In genomic region chr4:122996221-122996617, GRCm38 (mm10) we compare ENCODE assay signal across 8 mouse cellular contexts. TPM values are rescaled to one million over a fixed set of nuclear protein-coding genes. Genes with fewer than 3 reads are reported as not detected.
DNase-seq lines count a peak whose midpoint lies in the region; ATAC-seq and TF ChIP-seq lines count a peak whose summit lies in the region.

No protein-coding gene starts in this region.

- intact Hi-C loops in heart, postnatal 25 days (cut with DNase I): no loop called here

- H3K27me3 ChIP-seq in limb, embryonic 15.5 days: no peaks in the 10 kb centered on the region; the same call in 1 of the 2 replicates
- H3K27me3 ChIP-seq in myocyte (ENCODE audit: control insufficient read depth, insufficient read depth, insufficient read length): no peaks in the 10 kb centered on the region

- no peaks in the 10 kb centered on the region for H3K36me3 ChIP-seq in limb, embryonic 15.5 days
- H3K36me3 ChIP-seq in myocyte (ENCODE audit: control insufficient read depth, insufficient read depth): no peaks in the 10 kb centered on the region

- peak overlapping the region; percentile 84 for H3K27ac ChIP-seq in limb, embryonic 15.5 days

- H3K9me3 ChIP-seq in limb, embryonic 15.5 days: no peaks in the 10 kb centered on the region

- peaks cover 31% of the 10 kb centered on the region for H3K4me1 ChIP-seq in limb, embryonic 15.5 days

- peak overlapping the region; percentile 83 for H3ac ChIP-seq in myocyte (ENCODE audit: control insufficient read depth, insufficient read length)

- H3K4me2 ChIP-seq in limb, embryonic 15.5 days: peak overlapping the region; percentile 97
- H3K4me2 ChIP-seq in myocyte (ENCODE audit: low read depth): peak overlapping the region; percentile 92

- H3K79me2 ChIP-seq in myocyte (ENCODE audit: control insufficient read depth, insufficient read depth): peaks cover 15% of the 10 kb centered on the region

- 0% methylated on average over 31 of the region's 32 CpGs for WGBS in limb, embryonic 15.5 days

- DNase-seq in adrenal gland, adult (ENCODE audit: inconsistent age in 2 of 2, low spot score in 1 of 2): peak; percentile 34 to 79
- no peak for DNase-seq in adrenal gland, adult 8-10 months
- DNase-seq in ovary, adult 18-20 months (ENCODE audit: low spot score): peak; percentile 19
- DNase-seq in ovary, postnatal 14 days (ENCODE audit: low spot score): no peak
- peak; percentile 3 for DNase-seq in heart, postnatal 25 days (ENCODE audit: low spot score)

- peak; percentile 2 for TF ChIP-seq POLR2A in myocyte (IDR thresholded peaks at IDR 0.05; ENCODE audit: insufficient read length, low read depth)

- H3K4me3 ChIP-seq in limb, embryonic 15.5 days: peak overlapping the region; percentile 76
- H3K4me3 ChIP-seq in myocyte: peak overlapping the region; percentile 43

- H3K9ac ChIP-seq in limb, embryonic 15.5 days: peak overlapping the region; percentile 75

- no peak; the same call in 1 of the 2 replicates for ATAC-seq in limb, embryonic 15.5 days (ENCODE audit: insufficient number of reproducible peaks, low FRiP score, low TSS enrichment, low read depth)
- no peak for ATAC-seq in megakaryocyte-erythroid progenitor cell, adult 5-6 weeks (replicated peaks; ENCODE audit: low FRiP score, low TSS enrichment, poor library complexity, severe bottlenecking)

TF ChIP-seq in myocyte, 11 proteins besides CTCF, POLR2A, EP300 and RAD21:
- TF ChIP-seq MYOG (IDR thresholded peaks at IDR 0.05; ENCODE audit: control insufficient read depth in 1 of 3, insufficient read depth in 1 of 3, insufficient read length in 2 of 3, low read depth in 2 of 3) (no peak), USF1 (IDR thresholded peaks at IDR 0.05; ENCODE audit: low read depth) (no peak), SRF (IDR thresholded peaks at IDR 0.05; ENCODE audit: control insufficient read depth, insufficient read length, low read depth) (no peak), REST (IDR thresholded peaks at IDR 0.05; ENCODE audit: insufficient read depth, insufficient read length) (no peak), TCF3 (IDR thresholded peaks at IDR 0.05; ENCODE audit: insufficient read length, low read depth) (no peak), POLR2AphosphoS2 (IDR thresholded peaks at IDR 0.05; ENCODE audit: insufficient read length, low read depth) (no peak), MAX (IDR thresholded peaks at IDR 0.05; ENCODE audit: low read depth) (no peak)

RNA-seq across cellular contexts. Expression of gene Mycl, which starts 0.8 kb away (rescaled TPM):
- total RNA-seq in adrenal gland, adult 8-10 months (2022): 1 to 10 TPM in 2 of 4 experiments, under 1 TPM in 2; 0.68 to 2.1 (median 1.3) TPM
- total RNA-seq in heart, postnatal 25 days (2021): under 1 TPM; 0.08 to 0.53 TPM
- 25.2 and 29.5 TPM in 2 replicates for polyA plus RNA-seq in limb, embryonic 15.5 days (2015; fragmentation: Nextera tagmentation; extraction: Ambion mirVana)
- polyA plus RNA-seq in myocyte (2012; fragmentation: generic; extraction: Trizol): 9.6 TPM
- total RNA-seq in megakaryocyte-erythroid progenitor cell, adult 5-6 weeks (2014; fragmentation: Nextera tagmentation): not detected in 2 replicates
- total RNA-seq in megakaryocyte-erythroid progenitor cell, adult 5-6 weeks (2017): 0.50 and 5.4 TPM in 2 replicates

RNA-seq across cellular contexts. Expression of gene Trit1, which starts 20.2 kb away (rescaled TPM):
- total RNA-seq in adrenal gland, adult 8-10 months (2022): 10 to 100 TPM; 21.8 to 24.5 (median 22.9) TPM
- 1 to 10 TPM; 5.4 to 6.4 TPM for total RNA-seq in heart, postnatal 25 days (2021)
- polyA plus RNA-seq in limb, embryonic 15.5 days (2015; fragmentation: Nextera tagmentation; extraction: Ambion mirVana): 20.9 and 21.3 TPM in 2 replicates
- 14.2 TPM for polyA plus RNA-seq in myocyte (2012; fragmentation: generic; extraction: Trizol)
- 10.8 and 23.3 TPM in 2 replicates for total RNA-seq in megakaryocyte-erythroid progenitor cell, adult 5-6 weeks (2014; fragmentation: Nextera tagmentation)
- 12.3 and 24.8 TPM in 2 replicates for total RNA-seq in megakaryocyte-erythroid progenitor cell, adult 5-6 weeks (2017)

RNA-seq across cellular contexts. Expression of gene Mfsd2a, which starts 35.2 kb away (rescaled TPM):
- 1 to 10 TPM in 2 of 4 experiments, under 1 TPM in 2; 0.83 to 8.4 (median 1.2) TPM for total RNA-seq in adrenal gland, adult 8-10 months (2022)
- not detected for total RNA-seq in heart, postnatal 25 days (2021)
- 16.0 and 18.3 TPM in 2 replicates for polyA plus RNA-seq in limb, embryonic 15.5 days (2015; fragmentation: Nextera tagmentation; extraction: Ambion mirVana)
- polyA plus RNA-seq in myocyte (2012; fragmentation: generic; extraction: Trizol): 7.5 TPM
- not detected in 2 replicates for total RNA-seq in megakaryocyte-erythroid progenitor cell, adult 5-6 weeks (2014; fragmentation: Nextera tagmentation)
- not detected in 2 replicates for total RNA-seq in megakaryocyte-erythroid progenitor cell, adult 5-6 weeks (2017)

Comparison
In these comparisons a context has a peak if more than half of its experiments do, and no peak if none do; other contexts are left out.
1. DNase-seq: peak in adrenal gland, adult (2 of 2), ovary, adult 18-20 months (single experiment) and heart, postnatal 25 days (single experiment); none in adrenal gland, adult 8-10 months (single experiment) and ovary, postnatal 14 days (single experiment).